Mouse (Mus musculus) hindbrain, postnatal 0 days (tissue): Measurements from ENCODE around the gene Cnep1r1. TPM values are rescaled to one million over a fixed set of nuclear protein-coding genes. Genes with fewer than 3 reads are reported as not detected.
A peak's percentile ranks its signal among the peaks of the same experiment; 100 is the strongest.

Experiments
- ATAC-seq: fragments of 200-750 bp; cut with Nextera tagmentation; 2 replicates; pipeline ENCODE4 v1.8.0; 2017; ENCODE audit warnings: mild to moderate bottlenecking, moderate TSS enrichment, moderate library complexity
- DNase-seq: peaks from one replicate; pipeline ENCODE4 v3.0.0-alpha.2; 2015; ENCODE audit warnings: low spot score
- H3K27ac ChIP-seq: fragments of 300-500 bp; sonication (generic); 2 replicates; pipeline ENCODE4 v1.5.1; 2014; ENCODE audit warnings: mild to moderate bottlenecking
- H3K27me3 ChIP-seq: fragments of 300-500 bp; sonication (generic); 2 replicates; pipeline ENCODE4 v1.6.1; 2014; ENCODE audit warnings: low read length, mixed read lengths; ENCODE audit not compliant: insufficient read depth
- H3K36me3 ChIP-seq: fragments of 300-500 bp; sonication (generic); 2 replicates; pipeline ENCODE4 v1.6.1; 2014; ENCODE audit warnings: low read length, mixed read lengths; ENCODE audit not compliant: insufficient read depth
- H3K4me1 ChIP-seq: fragments of 300-500 bp; sonication (generic); 2 replicates; pipeline ENCODE4 v1.6.1; 2014; ENCODE audit warnings: antibody characterized with exemption, low read length, mixed read lengths; ENCODE audit not compliant: insufficient read depth
- H3K4me2 ChIP-seq: fragments of 300-500 bp; sonication (generic); 2 replicates; pipeline ENCODE4 v1.6.1; 2014; ENCODE audit warnings: low read depth, mild to moderate bottlenecking, low read length, moderate library complexity, mixed read lengths
- H3K4me3 ChIP-seq: fragments of 300-500 bp; sonication (generic); 2 replicates; pipeline ENCODE4 v1.5.1; 2014; ENCODE audit warnings: low read length
- H3K9ac ChIP-seq: fragments of 300-500 bp; sonication (generic); replicated peaks from 2 replicates; pipeline ENCODE4 v1.6.1; 2014; ENCODE audit warnings: mild to moderate bottlenecking, low read length, moderate library complexity, mixed read lengths
- H3K9me3 ChIP-seq: fragments of 300-500 bp; sonication (generic); 2 replicates; pipeline ENCODE4 v1.6.1; 2016; ENCODE audit warnings: low read length, mixed read lengths
- CTCF ChIP-seq: IDR thresholded peaks from 2 replicates; pipeline ENCODE4 v1.5.1; 2016; ENCODE audit warnings: antibody characterized with exemption, control low read depth, low read depth
- WGBS: fragments of 180-500 bp; shearing (Covaris S2); extraction: QIAGEN DNeasy Blood & Tissue Kit; methylation state at CpG from one replicate; pipeline ENCODE4 v1.1.7; 2014; 5-methylcytosine and 5-hydroxymethylcytosine counted together
- polyA plus RNA-seq: library from polyadenylated mRNA; unstranded; fragments of >200 nt; fragmentation: Nextera tagmentation; extraction: Ambion mirVana; gene quantifications from 2 replicates; pipeline ENCODE4 v1.2.1, GENCODE M21; 2015
- total RNA-seq: library from RNA; depleted of rRNA; stranded (reverse); fragments of >200 nt; gene quantifications from 2 replicates; pipeline ENCODE4 v1.2.3, GENCODE M21; 2014

Gene Cnep1r1
- total and polyA plus RNA-seq, 2 experiments from 2014 or later, result 21.3 to 26.6 TPM

DNA sequence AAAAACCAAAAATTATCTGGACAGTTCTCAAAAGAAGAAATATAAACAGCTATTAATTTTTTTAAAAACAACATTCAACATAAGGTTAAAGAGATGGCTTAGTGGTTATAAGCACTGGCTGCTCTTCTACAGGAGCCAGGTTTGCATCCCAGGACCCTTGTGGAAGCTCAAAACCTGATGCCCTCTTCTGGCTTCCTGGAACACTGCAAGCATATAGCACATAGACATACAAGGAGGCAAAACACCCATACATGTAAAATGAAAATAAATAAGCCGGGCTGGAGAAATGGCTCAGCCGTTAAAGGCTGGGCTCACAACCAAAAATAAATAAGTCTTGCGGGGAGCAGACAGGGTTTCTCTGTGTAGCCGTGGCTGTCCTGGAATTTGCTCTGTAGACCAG lies 9.3 kb upstream of the Cnep1r1 start:
- Histone ChIP-seq H3K27ac (no peak overlapping the region), H3K9ac (no peak overlapping the region), H3K9me3 (no peaks in the 10 kb centered on the region), H3K4me1 (no peaks in the 10 kb centered on the region), H3K4me3 (no peak overlapping the region), H3K27me3 (no peaks in the 10 kb centered on the region), H3K4me2 (no peak overlapping the region), H3K36me3 (no peaks in the 10 kb centered on the region)
- peak; percentile 17 for DNase-seq
- no peak for ATAC-seq
- 0 out of 2 replicates have a peak, but pooled peaks have one; percentile 19 for TF ChIP-seq CTCF
- WGBS, result 91% methylated on average over 4 of the region's 4 CpGs

DNA sequence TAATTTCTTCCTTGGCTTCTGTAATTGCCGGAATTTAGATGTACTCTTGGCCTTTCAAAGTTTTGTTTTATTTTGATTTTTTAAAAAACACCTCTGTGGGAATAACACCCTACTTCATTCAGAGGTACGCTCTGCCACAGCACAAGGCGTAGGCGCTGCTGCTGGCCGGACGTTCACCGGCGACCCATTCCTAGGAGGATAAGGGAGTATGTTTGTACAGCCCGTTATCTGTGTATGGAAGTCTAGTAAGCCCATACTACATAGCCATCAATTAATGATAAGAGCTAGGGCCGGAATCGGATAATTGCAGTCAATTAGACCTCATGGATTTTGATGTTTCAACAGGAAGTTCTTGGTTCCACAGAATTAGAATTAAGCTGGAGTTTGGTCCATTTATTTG lies 507 bp downstream of the Cnep1r1 start:
- H3K9ac ChIP-seq, result peak overlapping the region; percentile 81
- peak overlapping the region; percentile 91 for H3K4me3 ChIP-seq
- DNase-seq (no peak), ATAC-seq (no peak)
- peak overlapping the region; percentile 78 for H3K27ac ChIP-seq
- no peaks in the 10 kb centered on the region; the same call in 1 of the 2 replicates for H3K36me3 ChIP-seq
- H3K4me2 ChIP-seq, result peak overlapping the region; percentile 84
- no peaks in the 10 kb centered on the region for H3K27me3 ChIP-seq
- TF ChIP-seq CTCF, result no peak
- peaks cover 6% of the 10 kb centered on the region for H3K4me1 ChIP-seq
- no peaks in the 10 kb centered on the region for H3K9me3 ChIP-seq
- 1% methylated on average over 11 of the region's 11 CpGs for WGBS

DNA sequence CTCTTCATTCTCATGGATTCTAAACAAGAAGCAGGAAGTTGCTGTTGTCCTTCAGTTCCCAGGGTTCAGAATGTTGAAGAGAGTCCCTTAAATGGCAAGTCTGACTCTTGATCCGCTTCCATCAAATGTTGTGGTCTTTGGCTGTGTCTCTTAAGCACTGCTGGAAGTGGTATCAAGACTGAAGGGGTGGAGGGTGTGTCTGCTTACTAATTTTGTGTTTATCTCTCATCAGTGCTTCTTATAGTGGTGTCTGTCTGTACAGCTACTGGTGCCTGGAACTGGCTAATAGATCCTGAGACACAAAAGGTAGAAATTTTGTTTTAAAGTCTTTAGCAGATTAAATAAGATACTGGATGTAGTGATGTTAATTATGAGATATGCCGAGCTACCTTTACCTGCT lies 6.3 kb downstream of the Cnep1r1 start:
- DNase-seq, result no peak
- no peaks in the 10 kb centered on the region for H3K27me3 ChIP-seq
- no peaks in the 10 kb centered on the region for H3K9me3 ChIP-seq
- 93% methylated on average over 2 of the region's 2 CpGs for WGBS
- no peak for TF ChIP-seq CTCF
- no peak overlapping the region for H3K9ac ChIP-seq
- no peak for ATAC-seq
- peaks cover 20% of the 10 kb centered on the region for H3K36me3 ChIP-seq
- H3K4me3 ChIP-seq, result no peak overlapping the region
- H3K4me2 ChIP-seq, result no peak overlapping the region
- H3K4me1 ChIP-seq, result no peaks in the 10 kb centered on the region
- no peak overlapping the region for H3K27ac ChIP-seq

DNA sequence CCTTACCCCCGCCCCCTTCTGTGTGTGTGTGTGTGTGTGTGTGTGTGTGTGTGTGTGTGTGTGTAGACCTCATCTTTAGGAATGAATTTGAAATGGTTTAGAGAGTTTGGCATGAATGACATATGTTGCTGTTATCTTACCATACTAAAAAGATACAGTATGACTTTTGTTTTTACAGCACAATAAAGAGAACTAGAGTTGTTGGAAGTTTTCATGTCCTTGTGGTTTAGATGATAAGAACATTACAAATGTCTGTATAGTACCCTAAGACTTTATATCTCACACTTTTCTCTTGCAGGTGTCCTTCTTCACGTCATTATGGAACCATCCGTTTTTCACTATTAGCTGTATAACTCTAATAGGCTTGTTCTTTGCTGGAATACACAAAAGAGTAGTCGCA lies 10.8 kb downstream of the Cnep1r1 start:
- WGBS, result 94% methylated on average over 4 of the region's 4 CpGs
- Histone ChIP-seq H3K9ac (no peak overlapping the region), H3K27ac (no peak overlapping the region), H3K4me2 (no peak overlapping the region), H3K4me1 (no peaks in the 10 kb centered on the region), H3K27me3 (no peaks in the 10 kb centered on the region), H3K36me3 (peaks cover 49% of the 10 kb centered on the region), H3K4me3 (no peak overlapping the region), H3K9me3 (no peaks in the 10 kb centered on the region)
- DNase-seq (no peak), ATAC-seq (no peak)
- no peak for TF ChIP-seq CTCF

DNA sequence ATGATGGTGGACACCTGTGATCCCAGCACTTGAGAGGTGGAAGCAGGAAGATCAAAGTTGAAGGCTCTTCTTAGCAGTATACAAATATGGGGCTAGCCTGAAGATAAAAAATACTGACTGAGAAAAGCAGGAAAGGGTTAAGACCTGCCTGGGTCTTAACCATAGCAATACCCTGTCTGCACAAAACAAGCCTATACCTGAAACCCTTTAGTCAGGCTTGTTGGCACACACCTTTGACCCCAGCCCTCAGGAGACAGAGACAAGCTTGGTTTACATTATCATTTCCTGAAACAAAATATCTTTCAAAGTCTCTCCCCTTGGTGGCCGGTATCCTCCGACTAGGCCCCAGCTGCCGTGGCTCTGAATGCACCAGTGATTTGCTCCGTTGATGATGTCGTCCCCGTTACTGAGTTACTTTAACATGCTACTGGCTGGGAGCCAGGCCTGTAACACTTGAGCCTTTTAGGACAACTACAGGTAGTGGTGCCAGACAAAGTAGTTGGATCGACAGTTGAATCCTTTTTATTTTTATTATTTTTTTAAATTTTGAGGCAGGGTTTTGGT lies 12.3 kb downstream of the Cnep1r1 start:
- TF ChIP-seq CTCF, result no peak
- H3K9me3 ChIP-seq, result no peaks in the 10 kb centered on the region
- H3K4me2 ChIP-seq, result no peak overlapping the region
- 58% methylated on average over 7 of the region's 7 CpGs for WGBS
- H3K36me3 ChIP-seq, result peaks cover 53% of the 10 kb centered on the region
- no peaks in the 10 kb centered on the region for H3K27me3 ChIP-seq
- no peak overlapping the region for H3K9ac ChIP-seq
- no peak overlapping the region for H3K4me3 ChIP-seq
- no peaks in the 10 kb centered on the region for H3K4me1 ChIP-seq
- ATAC-seq (no peak), DNase-seq (no peak)
- no peak overlapping the region for H3K27ac ChIP-seq

DNA sequence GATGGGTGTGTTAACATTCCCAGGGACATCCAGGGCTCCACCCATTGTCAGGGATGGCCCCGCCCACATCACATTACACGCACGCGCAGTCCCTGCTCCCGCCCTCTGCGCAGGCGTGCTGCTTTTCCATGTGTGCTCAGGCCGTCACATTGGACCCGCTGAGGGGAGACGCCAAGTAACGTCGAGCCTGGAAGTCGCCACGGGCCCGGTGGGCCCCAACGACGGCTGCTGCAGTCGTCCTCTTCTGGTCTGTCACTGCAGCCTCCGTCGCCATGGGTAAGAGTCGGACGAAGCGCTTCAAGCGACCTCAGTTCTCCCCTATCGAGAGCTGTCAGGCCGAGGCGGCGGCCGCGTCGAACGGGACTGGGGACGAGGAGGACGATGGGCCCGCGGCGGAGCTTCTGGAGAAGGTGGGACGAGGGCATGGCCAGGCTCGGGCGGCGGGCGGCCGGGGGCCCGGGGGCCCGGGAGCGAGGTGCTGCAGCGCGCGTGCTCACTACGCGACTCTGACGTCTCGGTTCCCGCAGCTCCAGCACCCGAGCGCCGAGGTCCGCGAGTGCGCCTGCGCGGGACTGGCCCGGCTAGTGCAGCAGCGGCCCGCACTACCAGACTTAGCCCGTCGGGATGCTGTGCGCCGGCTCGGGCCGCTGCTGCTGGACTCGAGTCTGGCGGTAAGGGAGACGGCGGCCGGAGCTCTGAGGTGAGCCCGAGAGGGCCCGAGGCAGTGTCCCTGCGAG lies 19.3 kb downstream of the Cnep1r1 start, which contains the start of gene Heatr3:
Gene Heatr3, plus strand, starts transcription at position 108 of the 737 bp plus-strand sequence.
- ATAC-seq (peak; percentile 98), DNase-seq (peak; percentile 97)
- H3K27me3 ChIP-seq, result no peaks in the 10 kb centered on the region
- peak within 1 kb of the TSS; percentile 84 for H3K9ac ChIP-seq
- H3K4me3 ChIP-seq, result peak within 1 kb of the TSS; percentile 84
- WGBS, result 1% methylated on average over 78 of the region's 79 CpGs
- H3K4me1 ChIP-seq, result no peaks in the 10 kb centered on the region; the same call in 1 of the 2 replicates
- no peak for TF ChIP-seq CTCF
- no peaks in the 10 kb centered on the region for H3K9me3 ChIP-seq
- peak within 1 kb of the TSS; percentile 77 for H3K4me2 ChIP-seq
- H3K36me3 ChIP-seq, result peaks cover 29% of the 10 kb centered on the region
- peak within 1 kb of the TSS; percentile 98 for H3K27ac ChIP-seq

DNA sequence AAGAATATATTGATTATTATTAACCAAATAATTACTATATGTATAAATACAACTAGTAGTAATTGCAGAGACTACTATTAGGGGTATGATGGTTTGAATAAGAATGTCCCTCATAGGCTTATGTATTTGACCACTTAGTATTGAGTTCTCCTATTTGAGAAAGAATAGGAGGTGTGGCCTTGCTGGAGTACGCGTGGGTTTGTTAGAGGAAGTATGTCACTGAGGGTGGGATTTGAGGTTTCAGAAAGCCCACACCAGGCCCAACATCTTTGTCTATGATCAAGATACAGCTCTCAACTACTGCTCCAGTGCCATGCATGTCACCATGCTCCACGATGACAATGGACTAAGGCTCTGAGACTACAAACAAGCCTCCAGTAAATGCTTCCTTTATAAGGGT lies 20.7 kb downstream of the Cnep1r1 start:
- H3K4me2 ChIP-seq, result peak overlapping the region; percentile 77; the same call in 1 of the 2 replicates

More for the DNA sequence above, 20.7 kb downstream of the Cnep1r1 start:
- DNase-seq (no peak), ATAC-seq (no peak)
- Histone ChIP-seq H3K4me1 (no peaks in the 10 kb centered on the region; the same call in 1 of the 2 replicates), H3K27me3 (no peaks in the 10 kb centered on the region), H3K9me3 (no peaks in the 10 kb centered on the region), H3K9ac (peak overlapping the region; percentile 84; the same call in 1 of the 2 replicates), H3K4me3 (no peak overlapping the region), H3K27ac (no peak overlapping the region), H3K36me3 (peaks cover 21% of the 10 kb centered on the region)
- WGBS, result 90% methylated on average over 3 of the region's 3 CpGs
- no peak for TF ChIP-seq CTCF
